Mouse (Mus musculus): Measurements from ENCODE around the gene Lad1.

GRCm38 (mm10) chr1:135834983-135835382 is 16.6 kb downstream of the Lad1 start:
- TF ChIP-seq TAL1 (conservative IDR thresholded peaks at IDR 0.05; ENCODE audit: low read depth, low read length) (no peak), CTCF (IDR thresholded peaks at IDR 0.05; ENCODE audit: low read depth, low read length) (no peak), GATA1 (IDR thresholded peaks at IDR 0.05; ENCODE audit: borderline replicate concordance, low read length) (no peak), POLR2AphosphoS5 (IDR thresholded peaks at IDR 0.05; ENCODE audit: insufficient replicate concordance, low read depth, low read length) (no peak)

Data from G1E (cell line).